Mouse (Mus musculus): ENCODE measurements around the gene Unc93b1. TPM values are rescaled to one million over a fixed set of nuclear protein-coding genes. Genes with fewer than 3 reads are reported as not detected.

Gene Unc93b1
- polyA plus RNA-seq, 1 experiment = 174 TPM

DNA sequence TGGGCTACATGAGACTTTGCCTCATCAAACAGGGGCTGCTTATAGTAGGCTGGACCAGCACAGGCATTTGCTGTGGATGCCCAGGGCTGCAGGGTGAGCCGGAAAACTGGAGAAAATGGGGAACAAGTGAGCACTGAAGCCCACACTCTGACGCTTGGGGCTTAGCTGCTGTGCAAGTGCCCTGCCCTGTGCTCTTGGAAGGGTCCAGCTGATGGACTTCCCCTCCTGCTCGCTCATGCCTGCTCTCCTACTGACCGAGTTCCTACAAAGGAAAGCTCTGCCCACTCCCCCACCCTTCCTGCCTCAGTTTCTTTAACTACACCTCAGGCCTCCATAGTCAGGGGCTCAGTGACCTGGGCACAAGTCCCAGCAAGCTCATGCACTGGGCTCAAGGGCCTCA lies 7.0 kb upstream of the Unc93b1 start:
- Histone ChIP-seq H3K27ac (ENCODE audit: control insufficient read depth, insufficient read depth, low read length) (no peak overlapping the region), H3K27me3 (ENCODE audit: control insufficient read depth, insufficient read depth, low read length) (no peaks in the 10 kb centered on the region), H3K36me3 (ENCODE audit: control insufficient read depth, insufficient read depth, low read length) (no peaks in the 10 kb centered on the region), H3K4me1 (replicated peaks; ENCODE audit: control insufficient read depth, insufficient read depth, low read length) (peaks cover 45% of the 10 kb centered on the region), H3K4me3 (ENCODE audit: control insufficient read depth, insufficient read depth, low read length) (no peak overlapping the region)
- no peak for TF ChIP-seq CTCF (IDR thresholded peaks at IDR 0.05; ENCODE audit: borderline replicate concordance, control insufficient read depth, extremely low read depth, insufficient read depth, low read length, poor library complexity)
- TF ChIP-seq POLR2A (IDR thresholded peaks at IDR 0.05; ENCODE audit: control insufficient read depth, extremely low read depth, insufficient read depth, low read length, poor library complexity) = no peak
- no peak for DNase-seq
- 99% methylated on average over 4 of the region's 4 CpGs for WGBS

DNA sequence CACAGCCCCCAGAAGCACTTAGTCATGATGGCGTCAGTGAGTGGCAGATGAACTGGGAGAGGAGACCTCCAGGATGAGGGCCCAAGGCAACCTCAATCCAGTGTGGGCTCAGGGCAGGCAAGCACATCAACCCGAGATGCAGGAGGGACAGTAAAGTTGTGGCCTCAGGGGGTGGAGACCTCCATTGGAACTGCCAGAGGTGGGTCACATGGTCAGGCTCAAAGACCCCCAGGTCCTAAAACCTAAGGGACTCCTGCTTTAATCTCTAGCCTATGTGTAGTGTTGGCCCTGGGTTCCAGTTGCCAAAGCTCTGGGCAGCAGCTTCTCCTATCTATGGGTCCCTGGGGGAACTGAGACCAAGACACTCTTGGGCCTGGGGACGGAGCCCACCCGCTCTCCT lies 6.2 kb upstream of the Unc93b1 start:
- Histone ChIP-seq H3K36me3 (ENCODE audit: control insufficient read depth, insufficient read depth, low read length) (no peaks in the 10 kb centered on the region), H3K27ac (ENCODE audit: control insufficient read depth, insufficient read depth, low read length) (no peak overlapping the region), H3K4me3 (ENCODE audit: control insufficient read depth, insufficient read depth, low read length) (no peak overlapping the region), H3K4me1 (replicated peaks; ENCODE audit: control insufficient read depth, insufficient read depth, low read length) (peaks cover 38% of the 10 kb centered on the region), H3K27me3 (ENCODE audit: control insufficient read depth, insufficient read depth, low read length) (no peaks in the 10 kb centered on the region)
- no peak for DNase-seq
- 84% methylated on average over 4 of the region's 4 CpGs for WGBS
- no peak for TF ChIP-seq CTCF (IDR thresholded peaks at IDR 0.05; ENCODE audit: borderline replicate concordance, control insufficient read depth, extremely low read depth, insufficient read depth, low read length, poor library complexity)
- no peak for TF ChIP-seq POLR2A (IDR thresholded peaks at IDR 0.05; ENCODE audit: control insufficient read depth, extremely low read depth, insufficient read depth, low read length, poor library complexity)

DNA sequence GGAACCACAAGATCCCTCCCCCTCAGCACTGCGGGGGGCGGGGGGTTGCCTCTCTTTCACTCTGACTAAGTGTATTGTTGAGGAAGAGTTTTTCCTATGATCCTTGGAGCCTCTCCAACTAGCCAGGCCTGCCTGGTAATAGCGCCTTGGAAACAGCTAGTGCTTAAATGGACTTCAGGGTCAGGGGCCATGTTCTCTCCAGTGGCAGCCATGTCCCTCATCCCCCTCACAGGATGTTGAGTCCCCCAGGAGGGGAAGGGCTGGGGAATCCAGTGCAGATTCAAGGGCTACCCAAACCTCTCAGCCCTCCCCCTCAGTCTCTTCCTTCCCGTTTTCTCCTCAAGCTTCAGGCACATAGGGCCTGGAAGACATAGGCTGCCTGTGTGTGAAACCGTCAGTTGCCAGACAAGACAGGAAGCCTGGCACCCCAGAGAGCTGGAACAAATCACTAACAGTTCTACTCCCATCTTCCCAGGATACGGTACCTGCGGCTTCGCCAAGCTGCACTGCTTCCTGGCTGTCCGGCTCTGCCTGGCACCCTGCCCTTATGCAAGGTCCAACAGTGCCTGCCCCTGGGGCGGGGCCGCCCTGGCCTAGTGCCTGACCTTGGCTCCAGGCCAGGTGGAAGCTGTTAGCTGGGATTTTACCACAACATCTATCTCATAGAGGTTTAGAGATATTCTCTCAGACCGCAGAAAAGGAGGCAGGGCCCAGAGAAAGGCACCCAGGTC lies 5.6 kb upstream of the Unc93b1 start, which contains the start of gene Aldh3b1:
TSS of gene Aldh3b1 (minus strand) at position 598 of the 731 bp plus-strand sequence.
- WGBS = 16% methylated on average over 12 of the region's 12 CpGs
- TF ChIP-seq POLR2A (IDR thresholded peaks at IDR 0.05; ENCODE audit: control insufficient read depth, extremely low read depth, insufficient read depth, low read length, poor library complexity) (no peak), CTCF (IDR thresholded peaks at IDR 0.05; ENCODE audit: borderline replicate concordance, control insufficient read depth, extremely low read depth, insufficient read depth, low read length, poor library complexity) (no peak)
- Histone ChIP-seq H3K36me3 (ENCODE audit: control insufficient read depth, insufficient read depth, low read length) (no peaks in the 10 kb centered on the region), H3K27me3 (ENCODE audit: control insufficient read depth, insufficient read depth, low read length) (no peaks in the 10 kb centered on the region), H3K27ac (ENCODE audit: control insufficient read depth, insufficient read depth, low read length) (peak within 1 kb of the TSS; percentile 7; the same call in 1 of the 2 replicates), H3K4me3 (ENCODE audit: control insufficient read depth, insufficient read depth, low read length) (peak within 1 kb of the TSS; percentile 14), H3K4me1 (replicated peaks; ENCODE audit: control insufficient read depth, insufficient read depth, low read length) (peaks cover 32% of the 10 kb centered on the region)
- DNase-seq = no peak

DNA sequence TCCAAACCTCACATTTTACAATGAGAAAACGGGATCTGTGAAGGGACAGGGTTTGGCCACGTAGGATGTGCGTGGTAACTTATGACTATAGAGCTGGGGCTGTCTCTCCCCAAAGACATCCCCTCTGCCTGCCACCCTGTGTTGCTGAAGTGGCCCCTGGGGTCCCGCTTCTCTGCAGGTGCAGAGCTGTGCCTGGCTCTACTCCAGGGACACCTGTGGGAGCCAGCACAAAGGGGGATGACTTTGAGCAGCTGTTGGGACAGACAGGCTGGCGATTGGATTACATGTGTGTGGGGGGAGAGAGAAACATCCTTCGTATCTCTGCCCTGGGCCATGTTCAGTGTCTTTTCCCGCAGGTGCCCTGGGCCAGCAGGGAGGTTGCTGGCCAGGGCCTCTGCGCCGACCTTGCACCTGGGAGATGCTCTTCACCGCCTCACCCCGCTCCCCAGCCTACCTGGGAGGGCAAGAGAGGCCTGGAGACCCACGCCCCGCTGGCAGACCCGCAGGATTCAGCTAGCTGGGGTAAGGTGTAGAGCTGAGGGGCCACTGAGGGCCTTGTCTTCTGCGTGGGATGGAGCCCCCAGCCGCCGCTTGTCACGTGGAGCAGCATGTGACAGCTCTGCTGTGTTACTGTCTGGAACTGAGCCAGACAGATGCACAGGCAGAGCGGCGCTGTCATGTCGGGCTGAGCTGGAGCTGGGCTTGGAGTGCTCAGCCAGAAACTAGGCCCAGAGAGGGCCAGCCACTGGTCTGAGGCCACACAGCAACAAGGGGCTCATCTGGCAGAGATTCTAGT lies 4.5 kb upstream of the Unc93b1 start:
- no peaks in the 10 kb centered on the region for H3K36me3 ChIP-seq (ENCODE audit: control insufficient read depth, insufficient read depth, low read length)
- TF ChIP-seq CTCF (IDR thresholded peaks at IDR 0.05; ENCODE audit: borderline replicate concordance, control insufficient read depth, extremely low read depth, insufficient read depth, low read length, poor library complexity) = no peak
- peak; percentile 42; the same call in 1 of the 2 replicates for TF ChIP-seq POLR2A (IDR thresholded peaks at IDR 0.05; ENCODE audit: control insufficient read depth, extremely low read depth, insufficient read depth, low read length, poor library complexity)
- no peaks in the 10 kb centered on the region for H3K27me3 ChIP-seq (ENCODE audit: control insufficient read depth, insufficient read depth, low read length)
- H3K4me1 ChIP-seq (replicated peaks; ENCODE audit: control insufficient read depth, insufficient read depth, low read length) = peaks cover 35% of the 10 kb centered on the region
- peak overlapping the region; percentile 17 for H3K4me3 ChIP-seq (ENCODE audit: control insufficient read depth, insufficient read depth, low read length)
- peak overlapping the region; percentile 49; the same call in 1 of the 2 replicates for H3K27ac ChIP-seq (ENCODE audit: control insufficient read depth, insufficient read depth, low read length)
- WGBS = 21% methylated on average over 21 of the region's 21 CpGs
- DNase-seq = peak; percentile 48

DNA sequence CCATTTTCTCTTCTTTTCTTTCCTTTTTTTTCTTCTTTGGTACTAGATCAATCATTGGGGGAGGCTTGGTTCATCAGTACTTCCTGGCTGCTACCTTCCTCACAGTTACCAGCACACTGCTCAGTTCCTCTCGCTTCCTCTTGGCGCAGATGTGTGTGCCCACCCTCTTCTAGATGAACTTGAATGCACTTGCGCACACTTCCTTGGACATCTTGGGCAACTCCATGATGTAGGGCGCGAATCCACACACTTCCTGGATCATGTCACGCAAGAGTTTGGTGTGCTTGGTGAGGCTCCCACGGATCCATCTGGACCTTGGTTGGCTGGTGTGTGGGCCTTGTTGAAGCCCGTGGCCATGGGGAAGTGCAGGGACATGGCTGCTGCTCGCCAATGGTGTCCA lies 3.3 kb upstream of the Unc93b1 start:
- H3K4me1 ChIP-seq (replicated peaks; ENCODE audit: control insufficient read depth, insufficient read depth, low read length) = peaks cover 45% of the 10 kb centered on the region
- 0 out of 2 replicates have a peak overlapping the region, but pooled peaks have one; percentile 12 for H3K27ac ChIP-seq (ENCODE audit: control insufficient read depth, insufficient read depth, low read length)
- TF ChIP-seq POLR2A (IDR thresholded peaks at IDR 0.05; ENCODE audit: control insufficient read depth, extremely low read depth, insufficient read depth, low read length, poor library complexity) (no peak), CTCF (IDR thresholded peaks at IDR 0.05; ENCODE audit: borderline replicate concordance, control insufficient read depth, extremely low read depth, insufficient read depth, low read length, poor library complexity) (0 out of 2 replicates have a peak, but pooled peaks have one; percentile 17)
- H3K4me3 ChIP-seq (ENCODE audit: control insufficient read depth, insufficient read depth, low read length) = no peak overlapping the region
- WGBS = 76% methylated on average over 9 of the region's 9 CpGs
- no peak for DNase-seq
- no peaks in the 10 kb centered on the region for H3K36me3 ChIP-seq (ENCODE audit: control insufficient read depth, insufficient read depth, low read length)
- H3K27me3 ChIP-seq (ENCODE audit: control insufficient read depth, insufficient read depth, low read length) = no peaks in the 10 kb centered on the region
